ENCODE assay signal across 23 mouse cellular contexts in genomic region chr14:21047840-21048239, GRCm38 (mm10). TPM values are rescaled to one million over a fixed set of nuclear protein-coding genes. Genes with fewer than 3 reads are reported as not detected.
A peak's percentile ranks its signal among the peaks of the same experiment; 100 is the strongest.
DNase-seq lines count a peak whose midpoint lies in the region; ATAC-seq and TF ChIP-seq lines count a peak whose summit lies in the region.
"Had no signal": no experiment of that assay in that cellular context is flagged by ENCODE, and none has a peak within 500 bp of the region (broad histone marks: within the 10 kb centered on the region; RNA-seq: fewer than 3 reads in every experiment).

No protein-coding gene starts in this region.

- 64% methylated on average over 2 of the region's 2 CpGs for WGBS in liver, embryonic 16.5 days (ENCODE audit: insufficient replicate concordance)
- WGBS in lung, adult 2 months: 47% methylated on average over 2 of the region's 2 CpGs

- H3K9ac ChIP-seq in liver, embryonic 16.5 days (ENCODE audit: low read depth, low read length): no peak overlapping the region
- H3K9ac ChIP-seq: embryonic facial prominence, embryonic 12.5 days; forebrain, embryonic 12.5 days; heart, embryonic 13.5 days; hindbrain, embryonic 15.5 days had no signal

- no peak for TF ChIP-seq POLR2A in lung, adult 2 months (IDR thresholded peaks at IDR 0.05; ENCODE audit: borderline replicate concordance, extremely low read depth, low read depth, low read length)

- H3K36me3 ChIP-seq in liver, embryonic 16.5 days (ENCODE audit: control insufficient read depth, insufficient read depth): no peaks in the 10 kb centered on the region; the same call in 1 of the 2 replicates

- no peak for DNase-seq in liver
- DNase-seq in lung, postnatal 36 days: peak; percentile 44
- no peak for DNase-seq in lung, adult 2 months
- DNase-seq in frontal cortex, postnatal 14 days (ENCODE audit: low spot score in 2 of 2): no peak
- no peak for DNase-seq in adrenal gland, adult 8-10 months
- DNase-seq: adrenal gland, postnatal 25 days; cerebellum, adult 11 months; cerebellum, adult 8-10 months; cerebellum, postnatal 25 days; gastrocnemius, adult 2 months; gastrocnemius, postnatal 25 days; heart, adult 11 months; heart, postnatal 36 days had no signal

- no peak overlapping the region for H3K4me3 ChIP-seq in liver, embryonic 16.5 days (ENCODE audit: low read depth, low read length)
- H3K4me3 ChIP-seq in lung, adult 2 months (replicated peaks; ENCODE audit: extremely low read depth, low read depth, low read length): no peak overlapping the region
- no peak overlapping the region for H3K4me3 ChIP-seq in brown adipose tissue, adult 24 weeks (ENCODE audit: insufficient read depth, low read depth, low read length)
- H3K4me3 ChIP-seq: embryonic facial prominence, embryonic 12.5 days; forebrain, embryonic 12.5 days; gastrocnemius, adult 2 months; heart, embryonic 13.5 days; hindbrain, embryonic 15.5 days had no signal

- peaks cover 6% of the 10 kb centered on the region for H3K9me3 ChIP-seq in liver, embryonic 16.5 days (replicated peaks; ENCODE audit: control insufficient read depth, low read length)
- H3K9me3 ChIP-seq: embryonic facial prominence, embryonic 12.5 days; hindbrain, embryonic 15.5 days had no signal

- H3K4me1 ChIP-seq in liver, embryonic 16.5 days (ENCODE audit: control insufficient read depth, low read depth, low read length): peaks cover 12% of the 10 kb centered on the region
- H3K4me1 ChIP-seq in lung, adult 2 months (ENCODE audit: control insufficient read depth, insufficient read depth, low read length): peaks cover 3% of the 10 kb centered on the region
- H3K4me1 ChIP-seq in brown adipose tissue, adult 24 weeks (ENCODE audit: control insufficient read depth, insufficient read depth, insufficient read length, low read length): peaks cover 4% of the 10 kb centered on the region; the same call in 1 of the 2 replicates

- H3K4me2 ChIP-seq in liver, embryonic 16.5 days (ENCODE audit: low read depth, low read length): no peak overlapping the region
- H3K4me2 ChIP-seq: embryonic facial prominence, embryonic 12.5 days; forebrain, embryonic 12.5 days; heart, embryonic 13.5 days; hindbrain, embryonic 15.5 days had no signal

- H3K27ac ChIP-seq in liver, embryonic 16.5 days (ENCODE audit: low read length): peak overlapping the region; percentile 38; the same call in 1 of the 2 replicates
- peak overlapping the region; percentile 21; the same call in 1 of the 2 replicates for H3K27ac ChIP-seq in brown adipose tissue, adult 24 weeks (replicated peaks; ENCODE audit: low read depth, low read length)
- H3K27ac ChIP-seq: embryonic facial prominence, embryonic 12.5 days; forebrain, embryonic 12.5 days; heart, embryonic 13.5 days; hindbrain, embryonic 15.5 days had no signal

- TF ChIP-seq CTCF in lung, adult 2 months (IDR thresholded peaks at IDR 0.05; ENCODE audit: insufficient read depth, low read length): no peak

- no peaks in the 10 kb centered on the region for H3K27me3 ChIP-seq in liver, embryonic 16.5 days (ENCODE audit: control insufficient read depth, insufficient read depth, low read depth, low read length)
- H3K27me3 ChIP-seq: CH12.LX; embryonic facial prominence, embryonic 12.5 days; forebrain, embryonic 12.5 days; heart, embryonic 13.5 days; hindbrain, embryonic 15.5 days had no signal

- no peak for ATAC-seq in liver, embryonic 16.5 days (ENCODE audit: low read depth)
- ATAC-seq in monocyte, adult 5-6 weeks (replicated peaks; ENCODE audit: insufficient number of reproducible peaks, low FRiP score, low TSS enrichment, poor library complexity, severe bottlenecking): peak; percentile 53
- ATAC-seq: activated CD4-positive, CD25-positive, alpha-beta regulatory T cell, adult 4 months; forebrain, embryonic 16.5 days had no signal

RNA-seq across cellular contexts. Expression of gene Ap3m1, which starts 4.5 kb away (rescaled TPM):
- polyA plus RNA-seq in liver, embryonic 16.5 days (2015; fragmentation: Nextera tagmentation; extraction: Ambion mirVana): 31.6 and 33.4 TPM in 2 replicates
- 16.2 and 30.1 TPM in 2 replicates for polyA plus RNA-seq in lung, adult 2 months (2012; rRNA removed)
- polyA plus RNA-seq in brown adipose tissue, adult 24 weeks (2012; ENCODE audit: insufficient read depth, insufficient read length, missing spikeins): 35.0 and 40.5 TPM in 2 replicates
- 22.6 to 57.8 TPM (median 41.4 TPM) in 3 replicates for total RNA-seq in monocyte, adult 5-6 weeks (2017)
- total RNA-seq in adrenal gland, adult 8-10 months (2022): 100 to 1,000 TPM in 3 of 4 experiments, 10 to 100 TPM in 1; 97.7 to 120 (median 110) TPM

RNA-seq across cellular contexts. Expression of gene Adk, which starts 4.5 kb away (rescaled TPM):
- 224 and 254 TPM in 2 replicates for polyA plus RNA-seq in liver, embryonic 16.5 days (2015; fragmentation: Nextera tagmentation; extraction: Ambion mirVana)
- polyA plus RNA-seq in lung, adult 2 months (2012; rRNA removed): 34.8 and 54.0 TPM in 2 replicates
- 138 and 145 TPM in 2 replicates for polyA plus RNA-seq in brown adipose tissue, adult 24 weeks (2012; ENCODE audit: insufficient read depth, insufficient read length, missing spikeins)
- total RNA-seq in monocyte, adult 5-6 weeks (2017): 17.1 to 47.3 TPM (median 39.0 TPM) in 3 replicates
- 100 to 1,000 TPM; 151 to 212 (median 178) TPM for total RNA-seq in adrenal gland, adult 8-10 months (2022)
